Mouse (Mus musculus) bone marrow macrophage, adult 2 months (primary cell): ENCODE measurements around the gene 4930432M17Rik. TPM values are rescaled to one million over a fixed set of nuclear protein-coding genes. Genes with fewer than 3 reads are reported as not detected.

ENCODE experiments used
- H3K27ac ChIP-seq: 2 replicates; pipeline ENCODE4 v1.5.1; 2012; ENCODE audit warnings: low read depth, low read length; ENCODE audit not compliant: insufficient read depth
- H3K4me1 ChIP-seq: 2 replicates; pipeline ENCODE4 v1.6.1; 2012; ENCODE audit warnings: low read length; ENCODE audit not compliant: control insufficient read depth, insufficient read depth
- H3K4me3 ChIP-seq: 2 replicates; pipeline ENCODE4 v1.5.1; 2012; ENCODE audit warnings: mild to moderate bottlenecking, low read length, moderate library complexity; ENCODE audit not compliant: insufficient read depth
- CTCF ChIP-seq: IDR thresholded peaks from 2 replicates; pipeline ENCODE4 v1.5.1; 2012; ENCODE audit warnings: low read depth, mild to moderate bottlenecking, low read length, moderate library complexity
- POLR2A ChIP-seq: IDR thresholded peaks from 2 replicates; pipeline ENCODE4 v1.6.1; 2012; ENCODE audit warnings: mild to moderate bottlenecking, low read depth, low read length, borderline replicate concordance
- polyA plus RNA-seq: library from polyadenylated mRNA; stranded (reverse); fragments of >200 nt; gene quantifications from 2 replicates; pipeline ENCODE4 v1.2.4, GENCODE M21; 2012; ENCODE audit not compliant: missing spikeins, insufficient read depth, insufficient read length

Gene 4930432M17Rik
- polyA plus RNA-seq, 1 experiment = not detected

DNA sequence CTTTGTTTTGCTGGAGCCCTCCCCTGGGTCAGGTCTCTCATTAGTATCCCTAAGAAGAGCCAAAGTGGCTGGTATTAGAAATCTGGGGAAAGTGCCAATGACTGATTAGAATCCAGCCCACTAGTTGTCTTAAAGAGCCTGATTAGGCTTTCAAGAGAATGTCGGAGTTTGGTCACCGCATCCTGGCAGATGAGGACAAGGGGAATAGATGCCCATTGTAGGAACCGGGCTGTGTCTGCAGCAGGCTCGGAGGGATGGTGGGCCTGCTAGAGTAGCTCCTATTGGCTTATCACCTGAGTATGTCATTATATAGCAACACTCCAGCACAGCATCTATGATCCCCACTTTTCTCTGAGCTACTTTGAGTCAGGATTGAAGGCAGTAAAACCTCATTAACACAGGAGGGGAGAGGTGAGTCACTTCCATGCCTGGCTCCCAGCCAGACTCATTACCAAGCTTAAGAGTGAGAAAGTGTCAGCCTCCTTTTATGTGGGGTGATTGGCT is 15.9 kb downstream of the 4930432M17Rik start:
- peaks cover 4% of the 10 kb centered on the region for H3K4me1 ChIP-seq
- H3K4me3 ChIP-seq = no peak overlapping the region
- TF ChIP-seq CTCF (no peak), POLR2A (no peak)

GRCm38 (mm10) chr3:121687741-121688140 is 17.2 kb downstream of the 4930432M17Rik start:
- Histone ChIP-seq H3K27ac (no peak overlapping the region), H3K4me3 (no peak overlapping the region), H3K4me1 (peaks cover 4% of the 10 kb centered on the region)
- no peak for TF ChIP-seq POLR2A
- TF ChIP-seq CTCF = no peak

More for the DNA sequence above, 15.9 kb downstream of the 4930432M17Rik start:
- H3K27ac ChIP-seq = no peak overlapping the region

- TF ChIP-seq POLR2A (no peak), CTCF (no peak)
- Histone ChIP-seq H3K27ac (no peak overlapping the region), H3K4me3 (no peak overlapping the region), H3K4me1 (peaks cover 11% of the 10 kb centered on the region)
Measured at GRCm38 (mm10) chr3:121689029-121689428, 18.5 kb downstream of the 4930432M17Rik start.

DNA sequence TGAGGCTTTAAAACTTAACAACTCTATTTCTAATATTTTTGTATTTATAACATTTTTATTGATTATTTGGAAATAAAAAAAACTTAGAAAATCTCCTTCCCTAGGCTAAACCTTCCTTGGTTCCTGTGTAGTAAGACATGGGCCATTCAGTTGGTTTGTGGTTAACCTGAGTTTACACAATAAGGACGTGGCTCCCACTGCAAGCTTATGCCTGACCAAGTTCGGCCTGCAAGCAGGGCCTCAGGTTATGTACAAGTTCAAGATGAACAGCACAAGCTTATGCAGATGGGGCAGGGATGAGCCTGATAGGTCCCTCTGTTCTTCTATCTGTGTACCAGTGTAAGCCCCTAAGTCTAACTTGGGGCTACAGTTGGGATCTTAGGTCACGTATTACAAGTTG is 19.1 kb downstream of the 4930432M17Rik start:
- Histone ChIP-seq H3K4me3 (no peak overlapping the region), H3K4me1 (peaks cover 12% of the 10 kb centered on the region), H3K27ac (no peak overlapping the region)
- TF ChIP-seq POLR2A (no peak), CTCF (no peak)

DNA sequence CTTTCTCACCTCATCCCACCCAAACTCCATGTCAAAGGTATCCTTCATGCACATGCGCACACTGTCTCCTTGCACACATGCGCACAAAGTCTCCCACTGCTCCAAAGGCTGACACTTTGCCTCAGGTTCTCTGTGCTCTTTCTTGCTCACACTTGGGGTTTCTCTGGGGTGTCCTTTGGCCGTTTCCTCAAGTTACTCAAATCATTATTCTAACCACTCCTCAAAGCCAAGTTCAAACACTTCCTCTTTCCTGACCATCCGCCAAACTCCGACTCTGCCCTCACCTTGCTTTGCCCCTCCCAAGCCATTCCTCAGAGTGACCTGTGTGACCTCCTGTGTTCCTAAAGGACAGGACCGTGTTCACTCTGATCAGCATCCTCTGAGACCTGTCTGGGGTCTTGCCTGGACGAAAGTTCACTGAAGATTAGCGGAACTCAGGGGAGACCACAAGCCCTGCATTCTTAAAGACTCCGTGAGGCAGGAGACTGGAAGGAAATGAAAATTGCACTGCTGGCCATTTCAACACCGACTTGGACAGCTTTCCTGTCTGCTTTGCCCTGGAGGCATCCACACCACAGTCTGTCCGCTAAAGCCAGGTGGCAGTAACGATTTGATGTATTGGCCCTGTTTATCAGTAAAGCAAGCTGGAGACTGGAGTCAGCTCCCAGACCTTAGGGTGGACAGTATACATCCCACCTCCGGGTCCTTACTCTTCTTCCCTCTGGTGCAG is 22.6 kb downstream of the 4930432M17Rik start:
- Histone ChIP-seq H3K4me3 (peak overlapping the region; percentile 15), H3K27ac (no peak overlapping the region), H3K4me1 (peaks cover 17% of the 10 kb centered on the region)
- TF ChIP-seq CTCF = no peak
- no peak for TF ChIP-seq POLR2A

GRCm38 (mm10) chr3:121693746-121694145 is 23.2 kb downstream of the 4930432M17Rik start:
- peaks cover 17% of the 10 kb centered on the region for H3K4me1 ChIP-seq
- no peak overlapping the region for H3K27ac ChIP-seq
- TF ChIP-seq POLR2A (no peak), CTCF (no peak)
- no peak overlapping the region for H3K4me3 ChIP-seq

DNA sequence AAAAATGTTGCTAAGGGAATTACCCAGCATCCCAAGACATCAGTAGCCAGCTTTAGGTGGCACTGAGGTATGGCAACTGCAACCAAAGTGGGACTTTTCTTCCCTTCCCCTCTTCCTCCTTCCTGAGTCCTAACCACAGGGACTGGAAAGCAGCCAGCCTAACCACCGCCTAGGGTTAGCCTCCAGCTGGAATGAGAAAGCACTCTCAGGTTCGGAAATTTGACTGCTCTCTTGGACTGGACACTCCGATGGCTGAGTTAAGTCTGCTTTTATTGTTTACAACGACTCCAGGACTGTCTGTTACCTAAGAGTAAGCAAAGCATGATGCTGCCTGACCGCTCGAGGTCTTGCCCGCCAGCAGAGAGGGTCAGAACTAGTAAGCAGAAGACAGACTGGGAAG is 26.6 kb downstream of the 4930432M17Rik start:
- peaks cover 17% of the 10 kb centered on the region for H3K4me1 ChIP-seq
- no peak overlapping the region for H3K4me3 ChIP-seq
- TF ChIP-seq POLR2A (no peak), CTCF (no peak)
- H3K27ac ChIP-seq = no peak overlapping the region

- H3K27ac ChIP-seq = no peak overlapping the region
- H3K4me3 ChIP-seq = no peak overlapping the region
- TF ChIP-seq CTCF = no peak
- TF ChIP-seq POLR2A = no peak
- H3K4me1 ChIP-seq = peaks cover 5% of the 10 kb centered on the region
Measured at GRCm38 (mm10) chr3:121699401-121699800, 28.8 kb downstream of the 4930432M17Rik start.

- Histone ChIP-seq H3K27ac (no peak overlapping the region), H3K4me3 (no peak overlapping the region), H3K4me1 (peaks cover 5% of the 10 kb centered on the region)
- TF ChIP-seq POLR2A (no peak), CTCF (no peak)
Measured at GRCm38 (mm10) chr3:121699849-121700248, 29.3 kb downstream of the 4930432M17Rik start.

- H3K4me1 ChIP-seq = peaks cover 5% of the 10 kb centered on the region
- TF ChIP-seq CTCF = no peak
- TF ChIP-seq POLR2A = no peak
- no peak overlapping the region for H3K27ac ChIP-seq
- H3K4me3 ChIP-seq = no peak overlapping the region
Measured at GRCm38 (mm10) chr3:121700364-121700952, 29.9 kb downstream of the 4930432M17Rik start.
